8 mouse cellular contexts compared by ENCODE assay signal in genomic region chr19:16437170-16437483, GRCm38 (mm10). TPM values are rescaled to one million over a fixed set of nuclear protein-coding genes. Genes with fewer than 3 reads are reported as not detected.
A peak's percentile ranks its signal among the peaks of the same experiment; 100 is the strongest.
DNase-seq lines count a peak whose midpoint lies in the region; ATAC-seq and TF ChIP-seq lines count a peak whose summit lies in the region.
"Had no signal": no experiment of that assay in that cellular context is flagged by ENCODE, and none has a peak within 500 bp of the region (broad histone marks: within the 10 kb centered on the region; RNA-seq: fewer than 3 reads in every experiment).

No protein-coding gene starts in this region.

- peaks cover 10% of the 10 kb centered on the region for H3K27me3 ChIP-seq in lung, embryonic 14.5 days (ENCODE audit: insufficient read depth, low read length)
- peaks cover 7% of the 10 kb centered on the region; the same call in 1 of the 2 replicates for H3K27me3 ChIP-seq in forebrain, embryonic 14.5 days (replicated peaks; ENCODE audit: control insufficient read depth, insufficient read depth, low read length)
- H3K27me3 ChIP-seq in intestine, postnatal 0 days (replicated peaks; ENCODE audit: control insufficient read depth, insufficient read depth, low read length): peaks cover 13% of the 10 kb centered on the region; the same call in 1 of the 2 replicates
- peaks cover 53% of the 10 kb centered on the region for H3K27me3 ChIP-seq in neural tube, embryonic 15.5 days (replicated peaks)

- WGBS in lung, embryonic 14.5 days: 60% methylated on average over 4 of the region's 4 CpGs
- WGBS in forebrain, embryonic 14.5 days: 25% methylated on average over 4 of the region's 4 CpGs
- 72% methylated on average over 4 of the region's 4 CpGs for WGBS in intestine, postnatal 0 days
- WGBS in neural tube, embryonic 15.5 days: 35% methylated on average over 4 of the region's 4 CpGs

- no peaks in the 10 kb centered on the region for H3K36me3 ChIP-seq in lung, embryonic 14.5 days (ENCODE audit: insufficient read depth)
- H3K36me3 ChIP-seq in forebrain, embryonic 14.5 days (ENCODE audit: control insufficient read depth, insufficient read depth, low read length): no peaks in the 10 kb centered on the region
- H3K36me3 ChIP-seq in intestine, postnatal 0 days (ENCODE audit: control insufficient read depth, insufficient read depth): no peaks in the 10 kb centered on the region
- H3K36me3 ChIP-seq in neural tube, embryonic 15.5 days: no peaks in the 10 kb centered on the region

- no peak overlapping the region for H3K9ac ChIP-seq in lung, embryonic 14.5 days
- H3K9ac ChIP-seq in forebrain, embryonic 14.5 days (ENCODE audit: low read length): no peak overlapping the region
- H3K9ac ChIP-seq in intestine, postnatal 0 days (ENCODE audit: low read depth, low read length): no peak overlapping the region
- H3K9ac ChIP-seq in neural tube, embryonic 15.5 days (replicated peaks): no peak overlapping the region

- H3K9me3 ChIP-seq in lung, embryonic 14.5 days (ENCODE audit: low read depth, low read length): no peaks in the 10 kb centered on the region
- H3K9me3 ChIP-seq in forebrain, embryonic 14.5 days (replicated peaks; ENCODE audit: control insufficient read depth, low read length): no peaks in the 10 kb centered on the region
- no peaks in the 10 kb centered on the region for H3K9me3 ChIP-seq in intestine, postnatal 0 days (ENCODE audit: control insufficient read depth)
- H3K9me3 ChIP-seq in neural tube, embryonic 15.5 days (replicated peaks): no peaks in the 10 kb centered on the region

- DNase-seq in lung, embryonic 14.5 days: peak; percentile 23
- DNase-seq in lung, adult 18-20 months: no peak
- DNase-seq in forebrain, embryonic 14.5 days (ENCODE audit: low spot score): no peak
- DNase-seq in layer of hippocampus, postnatal 10 days (ENCODE audit: low spot score in 2 of 2): no peak

- peaks cover 35% of the 10 kb centered on the region for H3K4me1 ChIP-seq in lung, embryonic 14.5 days (ENCODE audit: insufficient read depth)
- H3K4me1 ChIP-seq in forebrain, embryonic 14.5 days (ENCODE audit: control insufficient read depth, insufficient read depth, low read length): peaks cover 15% of the 10 kb centered on the region
- H3K4me1 ChIP-seq in intestine, postnatal 0 days (replicated peaks; ENCODE audit: control insufficient read depth, insufficient read depth, low read length): peaks cover 3% of the 10 kb centered on the region; the same call in 1 of the 2 replicates
- H3K4me1 ChIP-seq in neural tube, embryonic 15.5 days: peaks cover 25% of the 10 kb centered on the region

- no peak overlapping the region; the same call in 1 of the 2 replicates for H3K27ac ChIP-seq in lung, embryonic 14.5 days (ENCODE audit: low read depth)
- no peak overlapping the region for H3K27ac ChIP-seq in forebrain, embryonic 14.5 days (ENCODE audit: low read depth, low read length)
- no peak overlapping the region for H3K27ac ChIP-seq in intestine, postnatal 0 days (ENCODE audit: low read depth, low read length)
- no peak overlapping the region for H3K27ac ChIP-seq in neural tube, embryonic 15.5 days (replicated peaks)

- peak overlapping the region; percentile 42 for H3K4me3 ChIP-seq in lung, embryonic 14.5 days (ENCODE audit: low read depth, low read length)
- H3K4me3 ChIP-seq in forebrain, embryonic 14.5 days (ENCODE audit: low read depth, low read length): no peak overlapping the region
- peak overlapping the region; percentile 51 for H3K4me3 ChIP-seq in intestine, postnatal 0 days (ENCODE audit: low read depth, low read length)
- no peak overlapping the region for H3K4me3 ChIP-seq in neural tube, embryonic 15.5 days (replicated peaks)

- peak overlapping the region; percentile 86 for H3K4me2 ChIP-seq in lung, embryonic 14.5 days
- H3K4me2 ChIP-seq in forebrain, embryonic 14.5 days (ENCODE audit: low read length): peak overlapping the region; percentile 70
- peak overlapping the region; percentile 88 for H3K4me2 ChIP-seq in intestine, postnatal 0 days (replicated peaks; ENCODE audit: low read depth)
- peak overlapping the region; percentile 63; the same call in 1 of the 2 replicates for H3K4me2 ChIP-seq in neural tube, embryonic 15.5 days

- ATAC-seq in lung, embryonic 14.5 days (ENCODE audit: insufficient read depth): no peak
- no peak for ATAC-seq in forebrain, embryonic 14.5 days
- no peak for ATAC-seq in intestine, postnatal 0 days
- ATAC-seq in neural tube, embryonic 15.5 days (ENCODE audit: low FRiP score): no peak
- ATAC-seq in activated CD4-positive, CD25-positive, alpha-beta regulatory T cell, adult 4 months: no peak

- TF ChIP-seq CTCF in lung, embryonic 14.5 days (IDR thresholded peaks at IDR 0.05; ENCODE audit: low read depth): no peak
- TF ChIP-seq CTCF in intestine, postnatal 0 days (IDR thresholded peaks at IDR 0.05; ENCODE audit: low read depth): no peak

RNA-seq across cellular contexts. Expression of gene Gna14, which starts 1.6 kb away (rescaled TPM):
- 10.5 and 13.4 TPM in 2 replicates for polyA plus RNA-seq in lung, embryonic 14.5 days (2014; fragmentation: Nextera tagmentation; extraction: Ambion mirVana)
- polyA plus RNA-seq in forebrain, embryonic 14.5 days (2014; fragmentation: Nextera tagmentation; extraction: Ambion mirVana): 1.5 and 1.8 TPM in 2 replicates
- 2.9 and 4.8 TPM in 2 replicates for polyA plus RNA-seq in intestine, postnatal 0 days (2015; fragmentation: Nextera tagmentation; extraction: Ambion mirVana)
- 2.6 and 3.3 TPM in 2 replicates for polyA plus RNA-seq in neural tube, embryonic 15.5 days (2015; fragmentation: Nextera tagmentation; extraction: Ambion mirVana)
- total RNA-seq in layer of hippocampus, postnatal 10 days (2021): 1 to 10 TPM in 1 of 2 experiments, under 1 TPM in 1; 0.59 to 1.5 TPM
- 1 to 10 TPM; 3.3 to 4.7 TPM for polyA plus RNA-seq in activated CD4-positive, CD25-positive, alpha-beta regulatory T cell, adult 4 months (2017; shearing (Covaris generic))
- total RNA-seq: monocyte, adult 5-6 weeks had no signal

Comparison
In these comparisons a context has a peak if more than half of its experiments do, and no peak if none do; other contexts are left out.
1. H3K4me3 ChIP-seq: peak in lung, embryonic 14.5 days (single experiment) and intestine, postnatal 0 days (single experiment); none in forebrain, embryonic 14.5 days (single experiment) and neural tube, embryonic 15.5 days (single experiment).
2. Peak in every context shown above with its lines, with median percentiles within 50 percentile points of each other: H3K4me2 ChIP-seq.